Mouse (Mus musculus) cortical plate, adult 2 months (tissue): ENCODE measurements around the gene Car12.

Experiments
- CTCF ChIP-seq: fragments of 200-500 bp; IDR thresholded peaks from 2 replicates; pipeline ENCODE4 v1.5.1; 2011; ENCODE audit warnings: mild to moderate bottlenecking, control low read depth, low read length; ENCODE audit not compliant: insufficient read depth; ENCODE audit errors: extremely low read depth
- POLR2A ChIP-seq: fragments of 200-500 bp; IDR thresholded peaks from 2 replicates; pipeline ENCODE4 v1.6.1; 2011; ENCODE audit warnings: mild to moderate bottlenecking, low read length, control low read depth; ENCODE audit not compliant: insufficient read depth; ENCODE audit errors: extremely low read depth

DNA sequence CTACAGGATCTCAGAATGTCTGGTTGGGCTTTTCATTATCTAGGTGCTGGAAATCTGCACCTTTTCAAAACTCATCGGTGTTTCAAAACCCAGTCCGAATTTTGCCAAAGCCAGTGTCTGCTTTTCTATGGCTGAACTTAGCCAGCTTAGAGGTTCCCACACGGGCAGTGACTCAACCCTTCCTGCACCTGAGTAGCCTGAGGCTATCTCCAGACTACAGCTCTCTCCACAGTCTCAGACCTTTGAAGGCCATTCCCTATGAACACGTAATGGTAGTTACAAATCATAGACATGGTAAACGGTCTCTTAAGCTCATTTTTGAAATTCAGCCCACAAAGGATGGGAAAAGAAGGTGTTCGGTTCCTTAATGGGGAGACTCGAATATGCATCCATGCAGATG lies 26.0 kb downstream of the Car12 start:
- TF ChIP-seq CTCF, result no peak
- no peak for TF ChIP-seq POLR2A
